Mouse (Mus musculus): ENCODE measurements around the gene Arf6.
"Not testable (repeated sequence)": the region's sequence is repeated elsewhere in the genome, so short reads cannot be mapped to it uniquely, and the experiment has no call there.

The Arf6 gene

DNA sequence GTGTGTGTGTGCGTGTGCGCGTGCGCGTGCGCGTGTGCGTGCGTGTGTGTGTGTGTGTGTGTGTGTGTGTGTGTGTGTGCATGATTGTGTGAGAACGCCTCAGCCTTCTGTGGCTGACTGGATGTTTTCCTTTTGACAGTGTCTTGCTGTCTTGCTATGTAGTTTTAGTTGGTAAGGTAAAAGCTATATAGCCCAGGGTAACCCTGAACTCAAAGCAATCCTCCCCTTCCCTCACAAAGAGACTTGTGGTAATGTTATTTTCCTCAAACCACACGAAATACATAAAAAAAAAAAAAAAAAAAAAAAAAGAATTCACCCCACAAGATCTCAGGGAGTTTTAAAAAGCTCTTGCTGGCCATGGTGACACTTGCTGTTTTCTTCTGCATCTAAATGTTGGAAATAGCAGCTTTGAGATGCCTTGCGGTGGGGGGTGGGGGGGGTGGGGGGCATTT lies 14.4 kb downstream of the Arf6 start:
- not testable (repeated sequence) for H3K36me3 ChIP-seq (ENCODE audit: control insufficient read depth, insufficient read depth, low read length, poor library complexity, severe bottlenecking); H3K27me3 ChIP-seq (ENCODE audit: control insufficient read depth, insufficient read depth, low read length, poor library complexity, severe bottlenecking); DNase-seq (ENCODE audit: low read depth, low spot score)

DNA sequence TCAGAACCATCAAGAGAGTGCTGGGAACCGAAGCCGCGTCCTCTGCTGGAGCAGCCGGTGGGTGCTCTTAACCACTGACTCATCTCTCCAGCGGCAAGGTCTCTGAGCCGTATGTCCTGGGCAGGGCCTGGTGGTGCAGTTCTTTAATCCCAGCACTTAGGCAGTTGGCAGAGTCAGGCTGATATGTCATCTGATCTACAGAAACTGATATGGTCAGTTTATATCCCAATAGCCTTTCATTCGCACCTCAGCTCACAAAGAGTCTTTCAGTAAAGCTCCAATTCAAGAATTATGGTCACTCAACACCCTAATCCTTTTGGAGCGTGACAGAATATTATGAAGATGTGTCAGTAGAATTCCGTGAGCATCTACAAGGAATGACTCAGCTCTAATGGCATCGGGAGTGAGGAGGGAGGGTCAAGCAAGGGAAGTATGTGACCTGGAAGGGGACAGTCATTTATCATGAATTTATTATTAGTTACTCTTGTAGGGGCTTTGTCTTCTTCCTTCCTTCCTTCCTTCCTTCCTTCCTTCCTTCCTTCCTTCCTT lies 16.4 kb downstream of the Arf6 start:
- no peaks in the 10 kb centered on the region for H3K36me3 ChIP-seq (ENCODE audit: control insufficient read depth, insufficient read depth, low read length, poor library complexity, severe bottlenecking)
- no peaks in the 10 kb centered on the region for H3K27me3 ChIP-seq (ENCODE audit: control insufficient read depth, insufficient read depth, low read length, poor library complexity, severe bottlenecking)
- no peak for DNase-seq (ENCODE audit: low read depth, low spot score)

DNA sequence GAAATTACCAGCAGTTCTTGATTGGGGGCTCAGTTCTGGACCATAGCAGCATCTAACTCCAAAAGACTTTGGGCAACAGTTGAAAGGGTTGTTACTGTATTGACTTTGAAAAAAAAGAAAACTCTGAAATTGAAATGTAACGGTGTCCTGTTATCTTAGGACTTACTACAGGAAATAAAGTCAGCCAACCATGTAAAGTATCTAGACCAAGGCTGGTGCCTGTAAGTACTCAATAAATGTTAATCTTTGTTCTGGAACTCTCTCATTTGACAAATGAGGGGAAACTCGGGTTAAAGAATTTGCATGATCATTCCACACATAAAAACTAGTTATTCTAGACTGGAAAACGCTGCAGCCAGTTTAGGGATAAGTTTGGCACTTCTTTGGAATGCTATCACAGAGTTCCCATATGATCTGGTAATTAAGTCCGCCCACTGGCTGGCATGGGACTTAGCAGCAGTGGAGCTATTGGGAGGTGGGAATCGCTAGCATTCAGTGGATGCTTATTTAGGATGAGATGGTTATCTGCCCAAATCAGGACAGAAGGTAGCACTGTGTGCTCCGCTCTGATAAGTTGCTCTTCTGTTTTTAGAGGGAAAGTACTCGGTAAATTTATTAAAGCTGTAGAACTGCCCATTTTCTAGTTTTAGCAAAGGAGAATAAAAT lies 17.5 kb downstream of the Arf6 start:
- H3K27me3 ChIP-seq (ENCODE audit: control insufficient read depth, insufficient read depth, low read length, poor library complexity, severe bottlenecking) = no peaks in the 10 kb centered on the region
- peak; percentile 38 for DNase-seq (ENCODE audit: low read depth, low spot score)
- no peaks in the 10 kb centered on the region for H3K36me3 ChIP-seq (ENCODE audit: control insufficient read depth, insufficient read depth, low read length, poor library complexity, severe bottlenecking)

DNA sequence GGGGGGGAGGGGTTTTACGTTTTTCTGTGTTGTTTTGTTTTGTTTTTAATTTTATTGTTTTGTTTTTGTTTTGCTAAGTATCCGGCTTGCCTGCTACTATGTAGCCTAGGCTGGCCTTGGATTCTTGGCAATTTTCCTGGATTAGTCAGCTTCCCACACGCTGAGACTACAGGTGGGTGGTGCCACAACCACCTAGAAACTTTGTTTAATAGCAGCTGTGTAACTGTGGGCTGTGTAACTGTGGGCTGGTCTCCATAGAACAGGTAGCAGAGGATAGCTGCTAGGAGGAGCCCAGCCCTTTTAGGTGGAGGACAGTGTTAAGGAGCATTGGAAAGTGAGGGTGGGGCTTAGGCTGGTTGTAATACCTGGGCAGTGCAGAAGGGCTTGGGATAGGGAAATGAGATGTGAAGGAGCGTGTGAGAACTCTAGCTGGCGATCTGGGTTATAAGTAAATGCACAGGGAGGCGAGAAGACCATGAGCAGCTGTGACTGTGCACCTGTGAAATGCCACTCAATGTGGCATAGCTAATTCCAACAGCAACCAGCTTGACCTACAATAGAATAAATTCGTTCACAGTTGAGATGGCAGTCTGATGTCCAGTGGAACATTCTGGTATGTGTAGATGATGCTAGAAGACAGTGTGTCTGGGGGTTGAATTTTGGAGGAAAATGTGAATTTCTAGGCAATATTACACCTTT lies 18.2 kb downstream of the Arf6 start:
- Histone ChIP-seq H3K27me3 (ENCODE audit: control insufficient read depth, insufficient read depth, low read length, poor library complexity, severe bottlenecking) (no peaks in the 10 kb centered on the region), H3K36me3 (ENCODE audit: control insufficient read depth, insufficient read depth, low read length, poor library complexity, severe bottlenecking) (no peaks in the 10 kb centered on the region)
- no peak for DNase-seq (ENCODE audit: low read depth, low spot score)

DNA sequence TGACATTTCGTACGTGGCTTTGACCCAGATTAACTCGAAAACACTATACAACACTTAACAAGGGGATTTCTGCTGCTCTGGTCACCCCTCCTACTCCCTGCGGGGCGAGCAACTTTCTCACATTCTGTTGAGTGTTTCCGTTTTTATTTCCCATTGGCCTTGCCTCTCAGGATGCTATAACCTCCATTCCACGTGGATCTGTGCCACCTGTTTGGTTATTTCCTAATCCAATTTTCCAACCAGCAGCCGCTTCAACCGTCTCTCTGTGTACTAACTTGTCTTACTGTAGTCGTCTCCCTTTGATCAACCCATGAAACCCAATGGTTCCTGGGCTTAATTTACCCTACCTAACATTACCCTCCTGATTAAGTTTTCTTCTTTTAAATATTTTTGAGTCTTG lies 21.1 kb downstream of the Arf6 start:
- Histone ChIP-seq H3K36me3 (ENCODE audit: control insufficient read depth, insufficient read depth, low read length, poor library complexity, severe bottlenecking) (no peaks in the 10 kb centered on the region), H3K27me3 (ENCODE audit: control insufficient read depth, insufficient read depth, low read length, poor library complexity, severe bottlenecking) (no peaks in the 10 kb centered on the region)
- no peak for DNase-seq (ENCODE audit: low read depth, low spot score)

- H3K27me3 ChIP-seq (ENCODE audit: control insufficient read depth, insufficient read depth, low read length, poor library complexity, severe bottlenecking) = no peaks in the 10 kb centered on the region
- DNase-seq (ENCODE audit: low read depth, low spot score) = no peak
- H3K36me3 ChIP-seq (ENCODE audit: control insufficient read depth, insufficient read depth, low read length, poor library complexity, severe bottlenecking) = no peaks in the 10 kb centered on the region
These were observed 22.5 kb downstream of the Arf6 start for GRCm38 (mm10) chr12:69394456-69394855.

DNA sequence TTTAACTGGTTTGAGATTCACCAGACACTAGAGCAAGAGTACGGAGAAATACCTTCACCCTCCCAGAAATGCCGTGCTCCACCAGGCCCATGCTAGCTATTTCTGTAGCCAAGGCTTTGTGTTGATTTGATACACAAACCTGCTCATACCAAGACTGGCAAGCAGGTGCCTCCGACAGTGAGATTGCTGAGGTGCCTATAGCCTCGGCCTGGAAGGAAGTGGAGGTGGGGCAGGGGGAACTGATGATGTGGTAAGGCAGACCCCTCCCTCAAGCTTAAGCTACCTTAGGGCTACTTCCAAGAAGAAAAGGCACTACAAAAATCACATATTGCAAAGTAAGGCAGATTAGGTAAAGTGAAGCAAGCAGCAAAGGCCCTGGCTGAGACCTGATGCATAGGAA lies 28.4 kb downstream of the Arf6 start:
- no peak for DNase-seq (ENCODE audit: low read depth, low spot score)
- H3K27me3 ChIP-seq (ENCODE audit: control insufficient read depth, insufficient read depth, low read length, poor library complexity, severe bottlenecking) = no peaks in the 10 kb centered on the region
- H3K36me3 ChIP-seq (ENCODE audit: control insufficient read depth, insufficient read depth, low read length, poor library complexity, severe bottlenecking) = no peaks in the 10 kb centered on the region

- H3K27me3 ChIP-seq (ENCODE audit: control insufficient read depth, insufficient read depth, low read length, poor library complexity, severe bottlenecking) = no peaks in the 10 kb centered on the region
- H3K36me3 ChIP-seq (ENCODE audit: control insufficient read depth, insufficient read depth, low read length, poor library complexity, severe bottlenecking) = no peaks in the 10 kb centered on the region
- no peak for DNase-seq (ENCODE audit: low read depth, low spot score)
These were observed 28.9 kb downstream of the Arf6 start for GRCm38 (mm10) chr12:69400871-69401286.

DNA sequence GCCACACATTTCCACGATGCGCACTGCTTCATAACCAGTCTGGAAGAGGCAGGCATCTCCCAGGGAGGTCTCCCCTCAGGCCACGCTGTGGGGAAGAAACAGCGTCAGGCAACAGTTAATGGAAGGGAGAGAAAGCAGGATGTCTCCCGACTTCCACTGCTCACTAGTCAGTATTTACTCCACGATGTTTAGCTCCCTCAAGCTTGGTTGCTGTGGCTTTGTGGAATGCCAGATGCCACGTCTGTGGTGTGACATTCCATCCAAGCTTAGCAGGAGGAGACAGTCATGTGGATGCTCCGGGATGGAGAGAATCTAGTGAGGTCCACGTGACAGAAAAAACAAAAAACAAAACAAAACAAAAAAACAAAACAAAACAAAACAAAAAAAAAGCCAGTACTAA lies 30.1 kb downstream of the Arf6 start:
- no peaks in the 10 kb centered on the region for H3K27me3 ChIP-seq (ENCODE audit: control insufficient read depth, insufficient read depth, low read length, poor library complexity, severe bottlenecking)
- DNase-seq (ENCODE audit: low read depth, low spot score) = no peak
- no peaks in the 10 kb centered on the region for H3K36me3 ChIP-seq (ENCODE audit: control insufficient read depth, insufficient read depth, low read length, poor library complexity, severe bottlenecking)

DNA sequence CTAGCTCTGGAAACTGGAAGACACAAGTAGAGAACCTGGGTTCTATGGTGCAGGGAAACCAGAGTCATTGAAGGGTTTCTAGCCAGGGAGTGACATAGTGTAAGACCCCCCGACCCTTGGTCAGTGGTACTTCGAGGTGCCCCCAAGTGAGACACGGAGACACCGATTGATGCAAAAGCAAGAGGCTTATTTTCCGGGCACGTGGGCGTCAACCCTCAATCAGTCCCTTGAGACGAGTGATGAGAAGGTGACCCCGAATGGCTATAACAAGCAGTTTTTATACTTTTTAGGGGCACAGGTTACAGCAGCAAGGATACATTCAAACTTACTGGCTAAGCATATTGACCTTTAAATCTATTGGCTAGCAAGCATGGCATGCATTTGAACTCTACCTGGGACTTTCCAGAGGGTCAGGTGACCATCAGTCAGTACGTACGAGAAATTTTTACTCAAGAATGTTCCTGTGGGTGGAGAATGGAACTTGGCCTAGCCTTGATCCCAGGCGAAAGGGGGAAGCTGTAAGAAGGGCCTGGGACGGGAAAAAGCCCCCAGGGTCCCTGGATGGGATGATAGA lies 30.7 kb downstream of the Arf6 start:
- no peaks in the 10 kb centered on the region for H3K36me3 ChIP-seq (ENCODE audit: control insufficient read depth, insufficient read depth, low read length, poor library complexity, severe bottlenecking)
- H3K27me3 ChIP-seq (ENCODE audit: control insufficient read depth, insufficient read depth, low read length, poor library complexity, severe bottlenecking) = no peaks in the 10 kb centered on the region
- no peak for DNase-seq (ENCODE audit: low read depth, low spot score)

DNA sequence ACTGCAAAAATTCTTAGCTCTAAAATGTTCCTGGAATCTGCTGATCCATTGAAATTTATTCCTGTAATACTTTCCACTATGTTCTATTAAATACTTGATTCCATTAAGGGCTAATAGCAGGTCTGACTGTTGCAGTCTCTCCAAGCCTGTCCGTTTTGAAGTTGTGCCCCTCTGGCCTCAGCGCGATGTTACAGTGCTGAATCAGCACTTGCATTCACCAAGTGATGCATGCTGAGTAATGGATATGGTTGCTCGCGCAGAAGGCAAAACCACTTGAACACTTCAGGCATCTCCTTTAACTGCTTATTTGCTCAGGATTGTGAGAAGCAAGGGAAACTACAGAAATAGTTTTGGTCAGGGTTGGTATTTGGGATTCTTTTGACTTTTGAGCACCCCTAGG lies 38.8 kb downstream of the Arf6 start:
- Histone ChIP-seq H3K36me3 (ENCODE audit: control insufficient read depth, insufficient read depth, low read length, poor library complexity, severe bottlenecking) (no peaks in the 10 kb centered on the region), H3K27me3 (ENCODE audit: control insufficient read depth, insufficient read depth, low read length, poor library complexity, severe bottlenecking) (no peaks in the 10 kb centered on the region)
- DNase-seq (ENCODE audit: low read depth, low spot score) = no peak

GRCm38 (mm10) chr12:69411936-69412335 lies 40.0 kb downstream of the Arf6 start:
- H3K36me3 ChIP-seq (ENCODE audit: control insufficient read depth, insufficient read depth, low read length, poor library complexity, severe bottlenecking) = no peaks in the 10 kb centered on the region
- DNase-seq (ENCODE audit: low read depth, low spot score) = no peak
- H3K27me3 ChIP-seq (ENCODE audit: control insufficient read depth, insufficient read depth, low read length, poor library complexity, severe bottlenecking) = no peaks in the 10 kb centered on the region

- no peaks in the 10 kb centered on the region for H3K27me3 ChIP-seq (ENCODE audit: control insufficient read depth, insufficient read depth, low read length, poor library complexity, severe bottlenecking)
- H3K36me3 ChIP-seq (ENCODE audit: control insufficient read depth, insufficient read depth, low read length, poor library complexity, severe bottlenecking) = no peaks in the 10 kb centered on the region
- peak; percentile 46 for DNase-seq (ENCODE audit: low read depth, low spot score)
These were observed 41.4 kb downstream of the Arf6 start for GRCm38 (mm10) chr12:69413303-69413702.

- Histone ChIP-seq H3K36me3 (ENCODE audit: control insufficient read depth, insufficient read depth, low read length, poor library complexity, severe bottlenecking) (no peaks in the 10 kb centered on the region), H3K27me3 (ENCODE audit: control insufficient read depth, insufficient read depth, low read length, poor library complexity, severe bottlenecking) (no peaks in the 10 kb centered on the region)
- DNase-seq (ENCODE audit: low read depth, low spot score) = peak; percentile 62
These were observed 43.0 kb downstream of the Arf6 start for GRCm38 (mm10) chr12:69414826-69415572.

DNA sequence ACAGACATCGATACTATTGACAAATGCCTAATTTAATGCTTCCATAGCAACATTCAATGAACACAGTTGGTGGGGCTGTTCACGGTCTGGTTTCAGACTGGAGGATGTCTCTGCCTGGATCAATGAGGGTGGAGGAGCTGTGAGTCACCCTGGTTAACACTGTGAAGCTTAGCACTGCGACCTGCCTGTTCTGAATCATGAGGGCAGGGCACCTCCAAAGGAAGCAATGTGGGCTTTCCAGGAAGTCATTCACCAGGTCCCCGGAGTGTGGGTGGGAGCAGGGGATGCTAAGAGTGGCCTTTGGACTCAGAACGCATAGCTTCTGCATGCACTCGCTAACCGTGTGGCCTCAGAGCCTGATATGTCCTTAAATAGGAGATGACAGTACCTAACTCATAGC lies 44.8 kb downstream of the Arf6 start:
- Histone ChIP-seq H3K36me3 (ENCODE audit: control insufficient read depth, insufficient read depth, low read length, poor library complexity, severe bottlenecking) (no peaks in the 10 kb centered on the region), H3K27me3 (ENCODE audit: control insufficient read depth, insufficient read depth, low read length, poor library complexity, severe bottlenecking) (no peaks in the 10 kb centered on the region)
- DNase-seq (ENCODE audit: low read depth, low spot score) = no peak
